Mouse (Mus musculus) liver, embryonic 11.5 days (tissue): ENCODE results near the gene Gm36028. TPM values are rescaled to one million over a fixed set of nuclear protein-coding genes. Genes with fewer than 3 reads are reported as not detected.

ENCODE experiments used
- ATAC-seq: fragments of 200-750 bp; cut with Nextera tagmentation; replicated peaks from 2 replicates; pipeline ENCODE4 v1.8.0; 2017; ENCODE audit warnings: moderate number of reproducible peaks, mild to moderate bottlenecking, moderate TSS enrichment, moderate library complexity; ENCODE audit not compliant: low FRiP score
- DNase-seq: peaks from one replicate; pipeline ENCODE4 v3.0.0-alpha.2; 2017; ENCODE audit warnings: low spot score
- H3K27ac ChIP-seq: fragments of 300-500 bp; sonication (generic); 2 replicates; pipeline ENCODE4 v1.5.1; 2014; ENCODE audit warnings: mild to moderate bottlenecking, low read depth, low read length, control low read depth
- H3K27me3 ChIP-seq: fragments of 300-500 bp; sonication (generic); replicated peaks from 2 replicates; pipeline ENCODE4 v1.6.1; 2014; ENCODE audit warnings: low read length, mixed read lengths; ENCODE audit not compliant: control insufficient read depth, insufficient read depth
- H3K36me3 ChIP-seq: fragments of 300-500 bp; sonication (generic); 2 replicates; pipeline ENCODE4 v1.6.1; 2014; ENCODE audit warnings: mild to moderate bottlenecking, low read length, moderate library complexity, mixed read lengths; ENCODE audit not compliant: control insufficient read depth, insufficient read depth
- H3K4me1 ChIP-seq: fragments of 300-500 bp; sonication (generic); replicated peaks from 2 replicates; pipeline ENCODE4 v1.6.1; 2014; ENCODE audit warnings: low read length, mixed read lengths; ENCODE audit not compliant: control insufficient read depth, insufficient read depth
- H3K4me2 ChIP-seq: fragments of 300-500 bp; sonication (generic); 2 replicates; pipeline ENCODE4 v1.6.1; 2014; ENCODE audit warnings: mild to moderate bottlenecking, control low read depth, moderate library complexity
- H3K4me3 ChIP-seq: fragments of 300-500 bp; sonication (generic); 2 replicates; pipeline ENCODE4 v1.5.1; 2014; ENCODE audit warnings: low read depth, low read length, control low read depth
- H3K9ac ChIP-seq: fragments of 300-500 bp; sonication (generic); 2 replicates; pipeline ENCODE4 v1.6.1; 2014; ENCODE audit warnings: low read depth, low read length, control low read depth
- H3K9me3 ChIP-seq: fragments of 300-500 bp; sonication (generic); 2 replicates; pipeline ENCODE4 v1.6.1; 2016; ENCODE audit warnings: low read length, inconsistent platforms, mixed read lengths; ENCODE audit not compliant: control insufficient read depth
- WGBS: fragments of 180-500 bp; shearing (Covaris S2); extraction: QIAGEN DNeasy Blood & Tissue Kit; methylation state at CpG from one replicate; pipeline ENCODE4 v1.1.7; 2014; 5-methylcytosine and 5-hydroxymethylcytosine counted together
- polyA plus RNA-seq: library from polyadenylated mRNA; unstranded; fragments of >200 nt; fragmentation: Nextera tagmentation; extraction: Ambion mirVana; gene quantifications from 2 replicates; pipeline ENCODE4 v1.2.1, GENCODE M21; 2014

The Gm36028 gene
- polyA plus RNA-seq, 1 experiment from 2014 or later, result 0.36 TPM

DNA sequence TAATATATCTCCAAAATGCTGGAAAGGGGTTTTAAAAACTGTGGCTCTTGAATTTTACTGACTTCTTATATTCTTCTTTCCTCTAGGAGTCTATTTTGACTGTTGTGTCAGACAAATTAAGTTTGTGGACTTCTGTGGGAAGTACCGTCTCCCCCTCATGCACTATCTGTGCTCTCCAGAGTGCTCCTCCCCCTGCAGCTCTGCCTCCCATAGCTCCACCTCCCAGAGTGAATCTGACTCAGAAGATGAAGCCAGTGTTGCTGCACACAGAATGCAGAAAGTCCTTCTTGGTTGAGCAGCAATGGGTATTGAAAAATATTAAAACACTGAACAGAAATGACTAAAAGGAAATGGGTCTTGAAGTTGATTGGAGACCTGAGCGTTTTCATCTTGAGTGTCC lies 20.2 kb upstream of the Gm36028 start:
- peaks cover 35% of the 10 kb centered on the region for H3K36me3 ChIP-seq
- ATAC-seq, result no peak

DNA sequence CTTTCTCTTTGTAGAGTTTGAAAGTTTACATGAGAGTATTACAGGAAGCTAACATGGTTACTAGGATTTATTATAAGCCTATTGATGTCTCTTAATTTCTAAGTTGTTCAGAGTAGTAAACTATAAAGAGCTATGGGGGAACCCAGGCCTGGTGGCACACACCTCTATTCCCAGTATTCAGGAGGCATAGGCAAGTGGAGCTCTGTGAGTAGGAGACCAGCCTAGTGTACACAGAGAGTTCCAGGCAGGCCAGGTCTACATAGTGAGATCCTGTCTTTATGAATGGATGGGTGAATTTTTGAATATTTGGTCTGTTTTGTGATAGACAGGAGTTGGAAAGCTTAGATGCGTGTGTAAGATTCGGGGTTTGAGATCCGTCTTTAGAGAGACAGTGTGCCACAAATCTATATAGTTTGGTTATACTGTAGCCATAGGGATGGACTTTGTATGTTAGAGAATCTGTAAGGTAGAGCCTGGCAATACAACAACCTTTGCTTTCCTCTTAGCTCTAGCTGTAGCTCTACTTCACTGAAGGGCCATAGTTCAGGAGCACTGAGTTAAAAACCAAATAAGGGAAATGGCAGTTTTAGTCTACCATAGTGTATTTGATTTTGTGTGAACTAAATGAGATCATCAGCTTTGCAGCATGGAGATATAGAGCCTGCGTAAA lies 18.9 kb upstream of the Gm36028 start:
- no peak for ATAC-seq
- Histone ChIP-seq H3K9me3 (no peaks in the 10 kb centered on the region), H3K4me2 (no peak overlapping the region), H3K9ac (no peak overlapping the region), H3K4me1 (peaks cover 5% of the 10 kb centered on the region; the same call in 1 of the 2 replicates), H3K4me3 (no peak overlapping the region), H3K36me3 (peaks cover 35% of the 10 kb centered on the region), H3K27ac (no peak overlapping the region), H3K27me3 (no peaks in the 10 kb centered on the region)
- WGBS, result 91% methylated on average over 4 of the region's 4 CpGs
- DNase-seq, result no peak

More for the DNA sequence above, 20.2 kb upstream of the Gm36028 start:
- 67% methylated on average over 2 of the region's 2 CpGs for WGBS
- Histone ChIP-seq H3K27me3 (no peaks in the 10 kb centered on the region), H3K4me3 (no peak overlapping the region), H3K9ac (no peak overlapping the region), H3K4me1 (peaks cover 5% of the 10 kb centered on the region; the same call in 1 of the 2 replicates), H3K9me3 (no peaks in the 10 kb centered on the region), H3K27ac (no peak overlapping the region), H3K4me2 (no peak overlapping the region)
- DNase-seq, result no peak

GRCm38 (mm10) chr16:37878951-37879505 lies 18.1 kb upstream of the Gm36028 start:
- WGBS, result 89% methylated on average over 7 of the region's 7 CpGs
- DNase-seq (no peak), ATAC-seq (no peak)
- no peak overlapping the region for H3K4me2 ChIP-seq
- no peaks in the 10 kb centered on the region for H3K9me3 ChIP-seq
- no peak overlapping the region for H3K27ac ChIP-seq
- H3K36me3 ChIP-seq, result peaks cover 33% of the 10 kb centered on the region
- no peak overlapping the region for H3K9ac ChIP-seq
- peaks cover 5% of the 10 kb centered on the region; the same call in 1 of the 2 replicates for H3K4me1 ChIP-seq
- no peaks in the 10 kb centered on the region for H3K27me3 ChIP-seq
- H3K4me3 ChIP-seq, result no peak overlapping the region

GRCm38 (mm10) chr16:37877406-37877805 lies 16.5 kb upstream of the Gm36028 start:
- Histone ChIP-seq H3K27me3 (no peaks in the 10 kb centered on the region), H3K4me1 (peaks cover 8% of the 10 kb centered on the region; the same call in 1 of the 2 replicates), H3K4me3 (no peak overlapping the region), H3K9ac (no peak overlapping the region), H3K4me2 (no peak overlapping the region), H3K36me3 (peaks cover 22% of the 10 kb centered on the region), H3K9me3 (no peaks in the 10 kb centered on the region), H3K27ac (no peak overlapping the region)
- DNase-seq (no peak), ATAC-seq (no peak)
- 98% methylated on average over 3 of the region's 3 CpGs for WGBS

DNA sequence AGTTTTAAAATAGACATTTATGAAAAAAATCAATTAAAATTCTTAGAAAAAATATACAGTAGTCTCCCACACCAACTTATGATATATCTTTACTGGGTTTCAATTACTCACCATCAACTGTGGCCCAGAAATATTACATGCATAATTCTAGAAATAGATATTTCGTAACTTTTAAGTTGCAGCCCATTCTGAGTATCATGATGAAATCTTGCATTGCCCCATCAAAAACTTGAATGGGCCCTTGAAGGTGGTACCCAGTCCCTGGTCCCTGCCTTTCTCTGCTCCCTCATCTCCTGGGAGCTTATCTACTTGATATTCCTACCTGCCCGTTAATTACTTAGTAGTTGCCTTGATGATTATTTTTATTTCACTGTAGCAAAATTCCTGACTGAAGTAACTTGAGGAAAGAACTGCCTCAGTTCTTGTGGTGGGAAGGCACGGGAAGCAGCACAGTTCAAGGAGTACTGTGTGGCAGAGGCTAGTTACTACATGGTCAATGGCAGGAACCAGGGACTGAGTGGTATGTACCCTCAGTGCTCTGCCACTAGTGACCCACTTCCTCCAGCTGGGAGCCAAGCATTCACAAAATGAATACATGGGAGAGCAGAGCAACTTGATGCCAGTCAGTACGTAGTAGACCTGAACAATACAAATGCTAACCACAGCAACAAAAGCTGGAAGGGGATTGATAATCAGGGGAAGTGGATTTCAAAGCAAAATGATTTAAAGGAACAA lies 13.7 kb upstream of the Gm36028 start:
- no peak overlapping the region for H3K4me3 ChIP-seq
- H3K9ac ChIP-seq, result no peak overlapping the region
- peaks cover 20% of the 10 kb centered on the region for H3K4me1 ChIP-seq
- H3K36me3 ChIP-seq, result peaks cover 13% of the 10 kb centered on the region
- no peak for ATAC-seq
- H3K9me3 ChIP-seq, result no peaks in the 10 kb centered on the region
- DNase-seq, result no peak
- no peaks in the 10 kb centered on the region for H3K27me3 ChIP-seq
- WGBS, result 84% methylated on average over 4 of the region's 4 CpGs
- H3K4me2 ChIP-seq, result no peak overlapping the region
- H3K27ac ChIP-seq, result no peak overlapping the region

DNA sequence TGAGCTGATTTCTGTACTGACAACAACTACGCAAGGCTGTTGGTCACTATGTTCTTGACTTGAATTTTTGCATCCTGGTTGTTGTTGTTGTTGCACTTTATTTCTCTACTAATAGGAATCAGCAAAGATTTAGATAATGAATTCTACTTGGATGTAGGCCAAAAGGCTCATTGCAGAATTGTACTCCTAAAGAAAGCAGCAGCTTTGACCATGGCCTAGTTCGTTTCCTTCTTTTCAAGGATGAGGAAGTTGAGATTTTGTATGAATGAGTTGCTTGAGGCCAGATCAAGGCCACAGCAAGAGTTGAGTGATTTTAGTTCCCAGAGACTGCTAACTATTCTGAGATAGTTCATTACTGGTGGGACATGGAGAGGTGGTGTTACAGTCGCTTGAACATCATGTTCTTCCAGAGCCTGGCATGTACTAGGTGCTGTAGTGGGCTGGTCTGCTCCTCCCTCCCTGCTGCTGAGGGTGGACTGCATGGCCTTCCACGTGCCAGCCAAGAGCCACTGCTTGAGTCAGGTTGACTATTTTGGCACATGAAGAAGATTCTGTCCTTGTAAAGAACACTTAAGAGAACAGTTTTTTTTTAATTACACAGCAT lies 10.3 kb upstream of the Gm36028 start:
- no peak for ATAC-seq
- Histone ChIP-seq H3K9me3 (no peaks in the 10 kb centered on the region), H3K4me1 (peaks cover 21% of the 10 kb centered on the region), H3K36me3 (no peaks in the 10 kb centered on the region), H3K27me3 (no peaks in the 10 kb centered on the region), H3K4me2 (peak overlapping the region; percentile 28), H3K4me3 (no peak overlapping the region), H3K27ac (no peak overlapping the region), H3K9ac (no peak overlapping the region)
- WGBS, result 82% methylated on average over 4 of the region's 4 CpGs
- no peak for DNase-seq

DNA sequence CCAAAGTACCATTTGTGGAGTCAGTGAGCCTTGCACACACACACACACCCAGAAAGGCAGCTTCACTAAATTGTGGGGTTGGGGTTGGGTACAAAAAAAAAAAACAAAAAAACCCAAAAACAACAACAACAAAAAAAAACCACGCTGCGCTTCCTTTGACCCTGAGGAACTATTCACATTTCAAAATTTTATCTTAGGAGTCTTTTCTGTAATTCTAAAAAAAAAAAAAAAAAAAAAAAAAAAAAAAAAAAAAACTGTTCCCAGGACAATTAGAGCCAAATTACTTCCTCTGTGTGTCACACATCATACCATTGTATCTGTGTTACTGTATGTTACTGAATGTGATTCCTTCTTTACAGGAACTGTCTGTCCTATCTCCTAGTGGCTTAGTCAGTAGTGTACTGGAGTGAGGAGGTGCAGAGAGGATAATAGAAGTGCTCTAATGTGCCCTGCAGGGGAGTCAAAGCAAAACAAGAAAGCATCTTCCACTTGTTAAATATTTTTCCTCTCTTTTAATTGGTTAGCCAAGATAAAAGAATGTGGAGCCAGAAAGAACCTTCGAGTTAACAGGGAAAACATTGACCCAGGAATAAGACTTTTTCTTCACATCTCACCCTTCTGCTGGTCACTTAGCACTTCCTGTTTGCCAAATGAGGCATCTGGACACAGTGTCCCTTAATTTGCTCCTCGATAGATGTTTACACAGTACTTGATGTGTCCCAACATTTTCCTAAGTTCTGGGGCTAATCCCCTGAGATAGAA lies 8.7 kb upstream of the Gm36028 start:
- peak overlapping the region; percentile 96 for H3K27ac ChIP-seq
- H3K9me3 ChIP-seq, result no peaks in the 10 kb centered on the region
- ATAC-seq, result no peak
- H3K27me3 ChIP-seq, result no peaks in the 10 kb centered on the region
- H3K9ac ChIP-seq, result peak overlapping the region; percentile 97
- no peaks in the 10 kb centered on the region for H3K36me3 ChIP-seq
- no peak for DNase-seq
- peaks cover 21% of the 10 kb centered on the region for H3K4me1 ChIP-seq
- peak overlapping the region; percentile 95 for H3K4me3 ChIP-seq
- peak overlapping the region; percentile 84 for H3K4me2 ChIP-seq
- WGBS, result 27% methylated on average over 4 of the region's 4 CpGs
